Mouse (Mus musculus): ENCODE data around the gene Npw.

GRCm38 (mm10) chr17:24695326-24696010, 37.2 kb upstream of the Npw start:
- TF ChIP-seq CTCF (IDR thresholded peaks at IDR 0.05; ENCODE audit: extremely low read depth, insufficient read depth, insufficient read length, insufficient replicate concordance) (no peak), POLR2A (IDR thresholded peaks at IDR 0.05; ENCODE audit: low read depth, low read length) (no peak)

All from spleen, adult 2 months (tissue).